Mouse (Mus musculus): ENCODE data around the gene Pgm2.

Pgm2 gene

GRCm38 (mm10) chr5:64092748-64093292 is at the start of gene Pgm2:
Gene Pgm2, plus strand, starts transcription at chr5:64092950.
- peak; percentile 55 for DNase-seq (ENCODE audit: low read depth)

GRCm38 (mm10) chr5:64043694-64044453 is 48.9 kb upstream of the Pgm2 start:
- DNase-seq (ENCODE audit: low read depth): no peak

DNA sequence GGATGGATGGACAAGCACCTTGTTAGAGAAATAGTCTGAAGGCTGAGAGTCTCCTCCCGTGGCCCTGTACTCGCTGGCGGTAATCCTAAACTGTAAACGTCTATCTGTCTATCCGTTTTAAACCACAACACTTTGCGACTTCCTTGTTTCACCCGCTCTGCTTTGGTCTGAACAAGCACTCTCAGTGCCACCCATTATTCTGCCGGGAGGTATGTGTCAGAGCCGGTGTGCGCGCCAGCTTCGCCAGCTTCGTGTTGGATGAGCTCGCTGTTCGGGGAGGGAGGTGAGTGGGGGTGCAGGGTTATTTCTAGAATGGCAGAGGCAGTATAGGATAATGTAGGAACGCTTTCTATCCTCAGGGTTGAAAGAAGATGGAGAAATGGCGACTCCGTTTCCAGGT is 48.0 kb upstream of the Pgm2 start:
- DNase-seq (ENCODE audit: low read depth): no peak

GRCm38 (mm10) chr5:64045502-64045901 is 47.2 kb upstream of the Pgm2 start:
- peak; percentile 66 for DNase-seq (ENCODE audit: low read depth)

DNA sequence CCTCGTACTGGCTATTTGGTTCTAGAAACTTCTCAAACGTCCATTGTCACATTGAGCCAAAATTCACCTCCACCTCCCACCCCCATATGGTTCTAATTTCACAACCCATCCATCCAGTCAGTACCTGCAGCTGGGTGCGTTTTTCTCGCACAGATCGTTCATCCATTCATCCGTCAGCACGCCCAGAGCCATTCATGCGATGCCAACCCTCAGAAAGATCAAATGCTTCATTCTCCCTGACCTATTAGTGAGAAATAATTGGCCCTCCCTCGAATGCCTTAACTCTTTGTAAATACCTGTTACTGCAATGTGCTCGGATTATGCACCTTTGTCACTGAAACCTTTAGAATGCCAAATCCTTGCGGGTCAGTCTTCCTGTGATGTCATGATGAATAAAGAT is 45.8 kb upstream of the Pgm2 start:
- no peak for DNase-seq (ENCODE audit: low read depth)

GRCm38 (mm10) chr5:64047921-64048320 is 44.8 kb upstream of the Pgm2 start:
- DNase-seq (ENCODE audit: low read depth): no peak

GRCm38 (mm10) chr5:64048605-64049004 is 44.1 kb upstream of the Pgm2 start:
- no peak for DNase-seq (ENCODE audit: low read depth)

- no peak for DNase-seq (ENCODE audit: low read depth)
Observed at GRCm38 (mm10) chr5:64049256-64049655, 43.5 kb upstream of the Pgm2 start.

DNA sequence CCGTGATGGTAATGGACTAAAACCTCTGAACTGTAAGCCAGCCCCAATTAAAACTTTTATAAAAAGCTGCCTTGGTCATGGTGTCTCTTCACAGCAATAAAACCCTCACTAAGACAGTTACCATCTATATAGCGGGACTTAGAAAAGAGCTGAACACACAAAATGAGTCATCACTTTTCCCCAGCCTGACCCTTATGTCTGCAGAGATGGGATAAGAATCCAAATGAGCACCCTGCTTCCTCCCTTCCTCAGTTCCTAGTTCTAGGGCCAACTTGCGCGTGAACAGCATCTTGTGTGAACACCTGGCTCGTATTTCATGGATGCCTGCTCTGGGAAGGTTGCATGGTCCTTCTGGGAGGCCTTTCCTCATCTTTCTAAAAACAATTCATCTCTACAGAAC is 39.7 kb upstream of the Pgm2 start:
- DNase-seq (ENCODE audit: low read depth): no peak

DNA sequence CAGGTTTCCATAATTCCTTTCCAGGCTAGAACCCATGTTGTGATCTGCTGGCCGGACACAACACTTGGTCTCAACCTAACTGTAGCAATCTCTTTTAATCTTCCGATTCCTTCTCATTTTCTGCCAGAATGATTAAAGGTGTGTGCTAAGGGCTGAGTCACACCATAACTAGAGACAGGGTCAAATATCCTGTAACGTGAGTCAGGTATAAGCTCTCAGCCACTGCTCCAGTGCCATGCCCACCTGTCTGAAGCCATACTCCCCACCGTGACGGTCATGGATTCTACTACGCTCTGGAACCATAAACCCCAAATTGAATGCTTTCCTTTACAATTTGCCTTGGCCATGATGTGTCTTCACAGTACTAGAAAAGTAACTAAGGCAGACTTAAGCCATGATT is 36.5 kb upstream of the Pgm2 start:
- DNase-seq (ENCODE audit: low read depth): no peak

DNA sequence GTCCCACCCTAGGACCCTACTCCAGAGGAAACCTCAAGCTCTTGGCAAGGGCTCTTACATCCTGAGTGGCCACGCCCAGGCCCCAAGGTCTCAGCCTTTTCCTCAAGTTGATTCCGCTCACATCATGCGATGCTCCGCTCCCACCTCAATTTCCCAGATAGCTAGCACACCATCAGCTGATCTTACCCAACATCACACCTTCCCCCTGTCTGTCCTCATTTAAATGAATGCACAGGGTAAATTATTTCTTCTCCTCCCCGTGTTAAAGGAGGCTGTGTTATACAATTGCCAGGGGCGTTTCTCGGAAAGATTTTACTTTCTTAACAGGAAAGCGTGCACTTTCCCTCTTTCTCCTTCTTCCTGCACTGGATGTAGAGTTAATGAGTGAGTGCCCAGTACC is 31.9 kb upstream of the Pgm2 start:
- DNase-seq (ENCODE audit: low read depth): no peak

DNA sequence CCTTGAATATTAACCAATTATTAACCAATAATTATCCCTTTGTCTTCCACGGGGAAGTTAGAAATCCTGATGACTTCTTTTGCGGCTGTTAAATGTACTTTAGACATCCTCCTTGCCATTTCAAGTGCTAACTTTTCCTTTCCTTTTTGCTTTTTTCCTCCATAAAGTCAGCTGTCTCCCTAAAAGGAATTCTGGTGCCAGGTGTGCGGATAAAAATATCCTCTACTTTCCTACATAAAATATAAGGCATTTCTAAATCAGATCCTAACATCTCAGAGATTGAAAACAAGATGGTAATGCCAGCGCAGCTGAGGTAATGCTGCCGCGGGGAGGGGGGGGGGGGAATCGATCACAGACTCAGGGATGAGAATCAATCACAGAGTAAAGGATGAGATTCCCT is 31.1 kb upstream of the Pgm2 start:
- no peak for DNase-seq (ENCODE audit: low read depth)

DNA sequence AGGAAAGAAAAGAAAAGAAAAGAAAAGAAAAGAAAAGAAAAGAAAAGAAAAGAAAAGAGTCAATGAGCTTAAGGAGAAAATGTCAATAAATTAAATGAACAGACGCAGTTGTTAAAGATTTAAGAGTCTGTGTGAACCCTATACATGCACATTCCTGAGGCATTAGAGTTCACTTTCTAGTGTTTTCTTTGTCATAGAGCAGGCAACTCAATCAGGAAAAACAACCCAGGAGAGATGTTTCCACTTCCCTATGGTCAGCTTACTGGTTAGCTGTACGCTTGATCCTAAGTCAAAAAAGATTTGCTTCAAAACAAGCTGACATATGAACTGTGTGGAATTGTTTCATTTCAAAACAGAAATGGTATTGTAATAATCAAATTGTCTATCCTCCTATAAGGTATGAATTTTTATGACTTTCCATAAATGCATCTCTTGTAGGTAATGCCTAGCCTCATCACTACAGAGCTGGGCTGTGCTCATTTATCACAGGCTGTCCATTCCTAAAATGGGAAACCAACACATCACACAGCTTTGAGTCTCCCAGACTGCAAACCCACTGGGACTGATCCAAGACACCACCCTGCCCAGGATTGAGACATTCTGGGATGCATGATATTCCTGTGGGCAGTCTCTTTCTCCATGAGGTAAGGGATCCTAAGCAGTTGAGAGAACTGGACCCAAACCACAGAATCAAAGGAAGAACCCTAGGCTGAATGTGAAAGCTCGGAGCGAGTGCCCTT is 29.7 kb upstream of the Pgm2 start:
- DNase-seq (ENCODE audit: low read depth): no peak

- DNase-seq (ENCODE audit: low read depth): no peak
Observed at GRCm38 (mm10) chr5:64063622-64064355, 29.0 kb upstream of the Pgm2 start.

DNA sequence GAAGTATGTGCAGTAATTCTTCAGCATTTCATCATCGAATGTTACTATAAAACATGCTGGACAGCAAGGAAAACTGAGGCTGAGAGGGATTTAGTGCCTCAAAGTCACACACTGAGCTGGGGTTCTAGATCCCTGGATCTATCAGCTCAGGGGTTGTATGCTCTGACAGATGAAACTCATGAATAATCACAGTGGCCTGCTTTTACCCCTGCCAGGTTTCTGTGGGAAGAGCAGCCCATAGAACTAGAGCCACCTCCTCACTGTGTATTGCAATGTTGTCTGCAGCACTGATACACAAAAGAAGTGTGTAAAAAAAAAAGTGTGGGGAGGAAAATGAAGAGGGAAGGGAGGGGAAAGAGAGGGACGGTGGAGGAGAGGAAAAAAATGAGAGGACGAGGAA is 28.3 kb upstream of the Pgm2 start:
- no peak for DNase-seq (ENCODE audit: low read depth)

DNA sequence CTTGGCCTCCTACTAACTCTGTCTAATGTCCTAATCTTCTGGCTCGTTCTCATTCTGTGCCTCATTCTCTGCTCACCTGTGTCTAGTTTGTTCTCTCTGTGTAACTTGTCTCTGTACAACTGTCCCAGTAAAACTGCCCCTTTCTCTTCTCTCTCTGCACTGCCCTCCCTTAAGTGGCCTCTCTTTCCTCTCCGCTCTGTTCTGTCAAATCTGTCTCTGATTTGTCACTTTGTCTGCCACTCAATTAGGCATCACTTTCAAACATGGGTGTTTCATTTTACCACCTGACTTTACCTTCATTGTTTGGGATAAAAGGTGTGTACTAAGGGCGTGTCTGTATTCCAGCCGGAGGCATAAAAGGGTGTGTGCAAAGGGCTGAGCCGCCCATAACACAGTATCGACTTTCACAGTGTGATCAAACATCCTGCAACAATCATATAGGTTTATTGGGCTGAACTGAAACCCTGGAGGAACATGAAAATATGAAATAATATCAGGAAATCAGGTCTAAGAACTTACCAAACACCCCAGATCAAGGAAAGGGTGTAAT is 27.2 kb upstream of the Pgm2 start:
- DNase-seq (ENCODE audit: low read depth): no peak

- no peak for DNase-seq (ENCODE audit: low read depth)
Observed at GRCm38 (mm10) chr5:64066159-64066558, 26.6 kb upstream of the Pgm2 start.

GRCm38 (mm10) chr5:64067576-64067975 is 25.2 kb upstream of the Pgm2 start:
- no peak for DNase-seq (ENCODE audit: low read depth)

GRCm38 (mm10) chr5:64070081-64070673 is 22.6 kb upstream of the Pgm2 start:
- DNase-seq (ENCODE audit: low read depth): peak; percentile 54

- peak; percentile 75 for DNase-seq (ENCODE audit: low read depth)
Observed at GRCm38 (mm10) chr5:64070742-64071476, 21.8 kb upstream of the Pgm2 start.

GRCm38 (mm10) chr5:64074455-64074854 is 18.3 kb upstream of the Pgm2 start:
- DNase-seq (ENCODE audit: low read depth): no peak

Measured in fibroblast of lung, adult 2 months (primary cell).